Mouse (Mus musculus): ENCODE results near the gene Tctex1d2. TPM values are rescaled to one million over a fixed set of nuclear protein-coding genes. Genes with fewer than 3 reads are reported as not detected.

Gene Tctex1d2
- total RNA-seq (2014; rRNA removed) (8.7 and 8.8 TPM in 2 replicates), polyA plus RNA-seq (2015; fragmentation: Nextera tagmentation; extraction: Ambion mirVana) (53.7 and 54.5 TPM in 2 replicates)

DNA sequence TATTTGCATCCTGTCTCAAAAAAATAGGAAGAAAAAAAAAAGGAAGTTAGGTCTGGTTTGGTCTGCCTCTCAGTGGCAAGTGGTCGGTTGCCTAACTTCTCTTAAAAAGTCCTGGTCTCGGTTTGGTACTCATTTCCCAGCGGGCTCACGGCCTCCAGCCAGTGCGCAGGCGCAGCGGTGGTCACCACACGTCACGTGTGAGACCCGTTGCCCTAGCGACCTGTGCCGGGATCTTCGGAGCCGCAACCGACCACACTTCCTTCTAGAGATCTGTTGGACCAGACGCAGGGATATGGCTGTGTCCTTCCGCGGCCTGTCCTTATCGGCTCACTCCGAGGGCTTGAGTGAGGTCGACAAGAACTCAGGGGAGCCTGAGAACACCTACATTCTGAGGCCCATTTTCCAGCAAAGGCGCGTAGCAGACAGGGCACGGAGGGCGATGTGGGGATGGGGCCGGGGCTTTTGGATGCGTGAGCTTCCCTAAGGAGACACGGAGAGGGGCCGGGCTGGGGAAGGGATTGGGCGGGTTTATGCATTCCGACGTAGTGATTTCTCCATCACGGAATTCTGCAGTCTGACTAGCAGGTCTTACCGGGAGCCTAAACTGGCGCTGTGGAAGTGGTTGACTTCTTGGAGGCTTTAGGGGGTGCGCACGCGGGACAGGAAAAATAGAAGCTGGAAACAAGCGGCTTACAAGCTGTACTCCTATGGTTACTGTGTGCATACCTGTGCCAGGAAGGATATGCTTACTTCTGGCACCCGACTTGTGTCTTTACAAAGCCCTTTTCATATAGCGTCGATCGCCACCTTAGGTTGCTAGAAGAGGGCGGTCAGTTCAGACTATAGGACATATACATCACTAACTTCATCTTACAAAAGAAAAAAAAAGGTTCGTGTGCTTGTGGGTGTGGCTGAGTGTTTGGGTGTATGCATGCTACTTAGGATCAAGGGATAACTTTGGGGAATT, at the start of gene Tctex1d2:
TSS of gene Tctex1d2 (plus strand) at position 186 of the 967 bp plus-strand sequence.
- no peaks in the 10 kb centered on the region for H3K9me3 ChIP-seq (ENCODE audit: low read length)
- H3K4me2 ChIP-seq (ENCODE audit: low read depth, low read length), result peak within 1 kb of the TSS; percentile 76
- peak within 1 kb of the TSS; percentile 91 for H3K27ac ChIP-seq
- peak; percentile 97 for DNase-seq (ENCODE audit: low spot score)
- H3K36me3 ChIP-seq (ENCODE audit: insufficient read depth, low read length), result no peaks in the 10 kb centered on the region
- ATAC-seq, result peak; percentile 97
- no peaks in the 10 kb centered on the region for H3K27me3 ChIP-seq (ENCODE audit: insufficient read depth, low read length)
- 0 out of 2 replicates have a peak, but pooled peaks have one; percentile 19 for TF ChIP-seq CTCF (IDR thresholded peaks at IDR 0.05; ENCODE audit: low read depth)
- WGBS, result under 1% methylated on average over 45 of the region's 45 CpGs
- peak within 1 kb of the TSS; percentile 65 for H3K9ac ChIP-seq (replicated peaks; ENCODE audit: low read length)
- H3K4me3 ChIP-seq (ENCODE audit: low read length), result peak within 1 kb of the TSS; percentile 61
- no peaks in the 10 kb centered on the region for H3K4me1 ChIP-seq (ENCODE audit: insufficient read depth, low read length)

DNA sequence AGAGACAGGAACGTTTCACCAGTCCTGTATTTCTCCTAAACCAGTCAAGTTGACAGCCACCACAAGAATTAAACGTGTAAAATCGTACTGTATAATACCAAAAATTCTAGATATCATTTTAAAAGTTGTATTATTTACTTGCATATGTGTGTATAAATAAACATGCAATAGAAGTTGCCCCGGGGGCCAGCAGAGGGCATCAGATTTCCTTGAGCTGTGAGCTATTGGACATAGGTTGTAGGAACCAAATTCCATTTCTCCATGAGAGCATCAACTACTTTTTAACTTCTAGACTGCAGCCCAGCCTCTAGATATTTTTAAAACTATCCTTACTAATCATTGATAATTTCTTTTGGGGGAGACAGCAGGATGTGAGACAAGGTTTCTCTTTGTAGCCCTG, 48.2 kb upstream of the Tctex1d2 start:
- peak; percentile 54 for TF ChIP-seq CTCF (IDR thresholded peaks at IDR 0.05; ENCODE audit: low read depth)
- Histone ChIP-seq H3K9me3 (ENCODE audit: low read length) (no peaks in the 10 kb centered on the region), H3K36me3 (ENCODE audit: insufficient read depth, low read length) (peaks cover 25% of the 10 kb centered on the region), H3K27me3 (ENCODE audit: insufficient read depth, low read length) (no peaks in the 10 kb centered on the region), H3K4me1 (ENCODE audit: insufficient read depth, low read length) (no peaks in the 10 kb centered on the region), H3K4me3 (ENCODE audit: low read length) (no peak overlapping the region), H3K4me2 (ENCODE audit: low read depth, low read length) (no peak overlapping the region), H3K27ac (no peak overlapping the region), H3K9ac (replicated peaks; ENCODE audit: low read length) (no peak overlapping the region)
- ATAC-seq (no peak), DNase-seq (ENCODE audit: low spot score) (peak; percentile 53)
- WGBS, result 90% methylated on average over 4 of the region's 4 CpGs

DNA sequence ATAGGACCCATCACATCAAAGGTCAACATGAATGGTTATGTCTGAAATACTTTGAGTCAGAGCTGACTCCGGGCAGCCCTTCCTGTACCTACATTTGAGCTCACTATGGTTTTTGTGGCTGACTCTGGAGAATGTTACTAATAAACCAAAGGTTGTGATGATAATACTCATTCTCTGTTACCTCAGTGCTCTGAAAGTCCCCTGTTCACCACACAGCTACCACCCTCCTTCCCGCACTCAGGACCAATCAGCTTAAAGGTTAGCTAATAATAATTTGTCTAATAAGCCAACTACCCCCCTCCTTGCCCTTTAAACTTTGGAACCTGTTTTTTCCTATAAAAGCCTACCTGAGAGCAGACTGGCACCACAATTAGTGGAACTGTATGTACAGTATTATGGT, 39.9 kb upstream of the Tctex1d2 start:
- ATAC-seq (no peak), DNase-seq (ENCODE audit: low spot score) (no peak)
- Histone ChIP-seq H3K4me2 (ENCODE audit: low read depth, low read length) (no peak overlapping the region), H3K9ac (replicated peaks; ENCODE audit: low read length) (no peak overlapping the region), H3K36me3 (ENCODE audit: insufficient read depth, low read length) (peaks cover 51% of the 10 kb centered on the region), H3K9me3 (ENCODE audit: low read length) (no peaks in the 10 kb centered on the region), H3K4me3 (ENCODE audit: low read length) (no peak overlapping the region), H3K27ac (no peak overlapping the region), H3K4me1 (ENCODE audit: insufficient read depth, low read length) (no peaks in the 10 kb centered on the region), H3K27me3 (ENCODE audit: insufficient read depth, low read length) (no peaks in the 10 kb centered on the region)
- TF ChIP-seq CTCF (IDR thresholded peaks at IDR 0.05; ENCODE audit: low read depth), result no peak
- whole genome bisulfite sequencing, result 99% methylated on average over 2 of the region's 2 CpGs

DNA sequence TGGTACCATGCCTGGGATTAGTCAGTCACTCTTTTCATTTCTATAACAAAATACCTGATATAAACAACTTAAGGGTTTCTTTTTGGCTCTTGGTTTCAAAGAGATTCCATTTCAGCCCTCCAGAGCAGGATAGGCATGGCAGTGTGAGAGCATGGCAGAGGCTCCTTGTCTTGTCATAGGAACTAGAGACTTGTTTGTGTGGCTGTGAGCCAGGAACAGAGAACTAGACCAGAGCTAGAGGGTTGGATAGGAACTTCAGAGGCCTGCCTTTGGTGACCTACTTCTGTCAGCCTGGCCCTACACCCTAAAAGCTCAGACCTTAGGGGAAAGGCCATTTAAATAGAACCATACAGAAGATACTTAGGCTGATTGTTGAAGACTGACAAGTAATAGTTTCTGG, 36.6 kb upstream of the Tctex1d2 start:
- Histone ChIP-seq H3K9me3 (ENCODE audit: low read length) (no peaks in the 10 kb centered on the region), H3K27ac (no peak overlapping the region), H3K4me2 (ENCODE audit: low read depth, low read length) (no peak overlapping the region), H3K27me3 (ENCODE audit: insufficient read depth, low read length) (no peaks in the 10 kb centered on the region), H3K4me3 (ENCODE audit: low read length) (no peak overlapping the region), H3K36me3 (ENCODE audit: insufficient read depth, low read length) (peaks cover 43% of the 10 kb centered on the region), H3K4me1 (ENCODE audit: insufficient read depth, low read length) (no peaks in the 10 kb centered on the region), H3K9ac (replicated peaks; ENCODE audit: low read length) (no peak overlapping the region)
- ATAC-seq (no peak), DNase-seq (ENCODE audit: low spot score) (no peak)
- no peak for TF ChIP-seq CTCF (IDR thresholded peaks at IDR 0.05; ENCODE audit: low read depth)

DNA sequence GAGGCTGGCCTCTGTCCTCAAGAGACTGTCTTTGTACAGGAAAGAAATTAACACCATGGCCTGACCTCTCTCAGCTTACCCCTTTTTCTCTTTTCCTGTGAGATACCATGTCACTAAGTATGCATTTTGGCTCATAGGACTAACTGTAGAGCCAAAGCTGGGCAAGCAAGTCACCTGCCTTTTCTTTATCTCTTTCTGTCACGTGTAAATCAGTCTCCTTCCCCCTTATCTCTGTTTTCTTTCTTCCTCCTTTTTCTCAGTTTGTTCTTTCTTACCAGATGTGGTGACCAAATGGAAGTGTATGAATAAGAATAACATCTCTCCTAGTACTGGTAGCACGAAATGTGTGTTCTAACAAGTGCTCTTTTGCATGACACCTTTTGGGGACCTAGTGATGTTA, 34.6 kb upstream of the Tctex1d2 start:
- no peak overlapping the region for H3K9ac ChIP-seq (replicated peaks; ENCODE audit: low read length)
- DNase-seq (ENCODE audit: low spot score), result no peak
- H3K27ac ChIP-seq, result no peak overlapping the region
- no peak overlapping the region for H3K4me2 ChIP-seq (ENCODE audit: low read depth, low read length)
- H3K27me3 ChIP-seq (ENCODE audit: insufficient read depth, low read length), result no peaks in the 10 kb centered on the region
- H3K9me3 ChIP-seq (ENCODE audit: low read length), result no peaks in the 10 kb centered on the region
- H3K36me3 ChIP-seq (ENCODE audit: insufficient read depth, low read length), result peaks cover 32% of the 10 kb centered on the region
- no peaks in the 10 kb centered on the region for H3K4me1 ChIP-seq (ENCODE audit: insufficient read depth, low read length)
- TF ChIP-seq CTCF (IDR thresholded peaks at IDR 0.05; ENCODE audit: low read depth), result no peak
- ATAC-seq, result no peak
- no peak overlapping the region for H3K4me3 ChIP-seq (ENCODE audit: low read length)
- WGBS, result 91% methylated on average over 2 of the region's 2 CpGs

DNA sequence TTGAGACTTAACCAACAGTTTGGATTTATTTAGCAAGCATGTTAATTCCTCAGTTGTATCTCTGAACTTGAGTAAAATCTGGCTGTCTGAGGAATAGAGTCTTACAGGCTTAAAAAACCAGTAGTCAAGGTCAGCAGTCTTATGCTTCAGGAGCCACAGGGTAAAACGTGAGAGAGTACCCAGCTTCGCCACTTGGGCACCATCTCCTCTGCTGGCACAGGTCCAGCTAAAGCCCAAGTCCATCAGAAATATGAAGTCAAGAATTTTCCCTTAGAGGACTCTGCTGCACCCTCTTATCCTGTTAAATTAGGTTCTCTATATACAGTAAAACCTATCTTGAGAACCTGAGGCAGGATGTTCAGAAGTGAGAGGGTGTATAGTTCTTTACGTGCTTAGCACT, 32.7 kb upstream of the Tctex1d2 start:
- H3K9me3 ChIP-seq (ENCODE audit: low read length), result no peaks in the 10 kb centered on the region
- DNase-seq (ENCODE audit: low spot score), result peak; percentile 9
- no peaks in the 10 kb centered on the region for H3K4me1 ChIP-seq (ENCODE audit: insufficient read depth, low read length)
- no peak overlapping the region for H3K4me3 ChIP-seq (ENCODE audit: low read length)
- no peaks in the 10 kb centered on the region for H3K27me3 ChIP-seq (ENCODE audit: insufficient read depth, low read length)
- H3K36me3 ChIP-seq (ENCODE audit: insufficient read depth, low read length), result peaks cover 32% of the 10 kb centered on the region
- H3K27ac ChIP-seq, result no peak overlapping the region
- no peak overlapping the region for H3K9ac ChIP-seq (replicated peaks; ENCODE audit: low read length)
- WGBS, result 74% methylated on average over 3 of the region's 3 CpGs
- no peak overlapping the region for H3K4me2 ChIP-seq (ENCODE audit: low read depth, low read length)
- peak; percentile 13; the same call in 1 of the 2 replicates for TF ChIP-seq CTCF (IDR thresholded peaks at IDR 0.05; ENCODE audit: low read depth)
- no peak for ATAC-seq

DNA sequence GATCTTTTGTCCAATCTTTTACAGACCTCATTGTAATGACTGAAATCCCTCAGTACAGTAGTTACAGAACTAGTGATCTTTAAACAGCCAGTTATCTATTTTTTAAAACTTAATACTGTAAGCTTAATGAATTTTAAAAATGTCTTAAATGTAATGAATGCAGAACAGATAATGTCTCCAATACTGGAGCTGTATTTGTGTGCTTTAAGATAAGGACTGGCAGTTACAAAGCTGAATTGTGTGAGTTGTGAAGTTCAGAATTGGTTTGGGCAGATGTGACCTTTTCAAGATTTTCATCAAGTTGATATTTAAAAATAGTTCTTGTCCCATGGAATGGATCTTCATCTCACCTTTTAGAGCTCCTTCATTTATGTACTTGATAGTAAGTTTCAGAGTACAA, 30.5 kb upstream of the Tctex1d2 start:
- no peak for ATAC-seq
- Histone ChIP-seq H3K9ac (replicated peaks; ENCODE audit: low read length) (no peak overlapping the region), H3K27me3 (ENCODE audit: insufficient read depth, low read length) (no peaks in the 10 kb centered on the region), H3K4me1 (ENCODE audit: insufficient read depth, low read length) (no peaks in the 10 kb centered on the region), H3K36me3 (ENCODE audit: insufficient read depth, low read length) (peaks cover 27% of the 10 kb centered on the region), H3K27ac (no peak overlapping the region), H3K4me3 (ENCODE audit: low read length) (no peak overlapping the region), H3K9me3 (ENCODE audit: low read length) (no peaks in the 10 kb centered on the region), H3K4me2 (ENCODE audit: low read depth, low read length) (no peak overlapping the region)
- no peak for DNase-seq (ENCODE audit: low spot score)
- no peak for TF ChIP-seq CTCF (IDR thresholded peaks at IDR 0.05; ENCODE audit: low read depth)

Measured in hindbrain, postnatal 0 days (tissue).